Mouse (Mus musculus): ENCODE results near the gene Vsig1. TPM values are rescaled to one million over a fixed set of nuclear protein-coding genes. Genes with fewer than 3 reads are reported as not detected.
A peak's percentile ranks its signal among the peaks of the same experiment; 100 is the strongest.

Vsig1 gene
- not detected in 2 replicates for total RNA-seq (2021)
- long read RNA-seq, experiment 1, result 0 reads
- long read RNA-seq, experiment 2, result 0 reads

GRCm38 (mm10) chrX:140907360-140907759 lies at the start of gene Vsig1:
Gene Vsig1 (plus strand): TSS chrX:140907608.
- no peak for DNase-seq

- no peak for DNase-seq
These were observed 44.6 kb upstream of the Vsig1 start for GRCm38 (mm10) chrX:140862760-140863159.

- DNase-seq, result no peak
These were observed 44.0 kb upstream of the Vsig1 start for GRCm38 (mm10) chrX:140863431-140863830.

- DNase-seq, result no peak
These were observed 20.2 kb upstream of the Vsig1 start for GRCm38 (mm10) chrX:140887193-140887592.

- DNase-seq, result no peak
These were observed 15.6 kb upstream of the Vsig1 start for GRCm38 (mm10) chrX:140891796-140892195.

- DNase-seq, result no peak
These were observed 3.9 kb upstream of the Vsig1 start for GRCm38 (mm10) chrX:140903487-140903886.

GRCm38 (mm10) chrX:140921321-140921720 lies 13.9 kb downstream of the Vsig1 start:
- DNase-seq, result no peak

- no peak for DNase-seq
These were observed 24.7 kb downstream of the Vsig1 start for GRCm38 (mm10) chrX:140932066-140932465.

GRCm38 (mm10) chrX:140933263-140933662 lies 25.9 kb downstream of the Vsig1 start:
- DNase-seq, result no peak

- no peak for DNase-seq
These were observed 28.9 kb downstream of the Vsig1 start for GRCm38 (mm10) chrX:140936271-140936670.

- no peak for DNase-seq
These were observed 46.2 kb downstream of the Vsig1 start for GRCm38 (mm10) chrX:140953618-140954017.

GRCm38 (mm10) chrX:140956272-140956940 lies 49.0 kb downstream of the Vsig1 start, which contains the start of the genes Psmd10 and Atg4a:
Gene Psmd10 (minus strand): TSS chrX:140956728.
Gene Atg4a (plus strand): TSS chrX:140956907.
- peak; percentile 91 for DNase-seq

GRCm38 (mm10) chrX:140956959-140957358 lies 49.6 kb downstream of the Vsig1 start:
- no peak for DNase-seq

- no peak for DNase-seq
These were observed 71.5 kb downstream of the Vsig1 start for GRCm38 (mm10) chrX:140978943-140979342.

GRCm38 (mm10) chrX:140979546-140979945 lies 72.1 kb downstream of the Vsig1 start:
- DNase-seq, result peak; percentile 12

- DNase-seq, result no peak
These were observed 72.8 kb downstream of the Vsig1 start for GRCm38 (mm10) chrX:140980163-140980562.

- peak; percentile 29 for DNase-seq
These were observed 76.0 kb downstream of the Vsig1 start for GRCm38 (mm10) chrX:140983206-140983960.

GRCm38 (mm10) chrX:140984795-140985194 lies 77.4 kb downstream of the Vsig1 start:
- no peak for DNase-seq

GRCm38 (mm10) chrX:140985256-140985655 lies 77.8 kb downstream of the Vsig1 start:
- no peak for DNase-seq
